Mouse (Mus musculus) heart, adult 2 months (tissue): ENCODE data around the gene Ctu2.

Source experiments
- CTCF ChIP-seq: fragments of 200-600 bp; IDR thresholded peaks from 2 replicates; pipeline ENCODE4 v1.8.1; 2022; ENCODE audit warnings: antibody characterized with exemption, mild to moderate bottlenecking, moderate library complexity
- EP300 ChIP-seq: fragments of 200-500 bp; IDR thresholded peaks from 2 replicates; pipeline ENCODE4 v1.6.1; 2011; ENCODE audit warnings: low read depth, low read length, control low read depth; ENCODE audit not compliant: insufficient read depth
- POLR2A ChIP-seq: fragments of 200-500 bp; IDR thresholded peaks from 2 replicates; pipeline ENCODE4 v1.6.1; 2011; ENCODE audit warnings: mild to moderate bottlenecking, low read depth, low read length, control low read depth; ENCODE audit not compliant: insufficient read depth

- TF ChIP-seq CTCF (no peak), POLR2A (peak; percentile 80), EP300 (no peak; the same call in 1 of the 2 replicates)
These were observed 43.3 kb upstream of the Ctu2 start, which contains the start of gene Cyba for GRCm38 (mm10) chr8:122432443-122433268.
